Mouse (Mus musculus): ENCODE results near the gene Adora3. TPM values are rescaled to one million over a fixed set of nuclear protein-coding genes. Genes with fewer than 3 reads are reported as not detected.

Gene Adora3
- total RNA-seq, 2 experiments from 2014 or later = not detected

DNA sequence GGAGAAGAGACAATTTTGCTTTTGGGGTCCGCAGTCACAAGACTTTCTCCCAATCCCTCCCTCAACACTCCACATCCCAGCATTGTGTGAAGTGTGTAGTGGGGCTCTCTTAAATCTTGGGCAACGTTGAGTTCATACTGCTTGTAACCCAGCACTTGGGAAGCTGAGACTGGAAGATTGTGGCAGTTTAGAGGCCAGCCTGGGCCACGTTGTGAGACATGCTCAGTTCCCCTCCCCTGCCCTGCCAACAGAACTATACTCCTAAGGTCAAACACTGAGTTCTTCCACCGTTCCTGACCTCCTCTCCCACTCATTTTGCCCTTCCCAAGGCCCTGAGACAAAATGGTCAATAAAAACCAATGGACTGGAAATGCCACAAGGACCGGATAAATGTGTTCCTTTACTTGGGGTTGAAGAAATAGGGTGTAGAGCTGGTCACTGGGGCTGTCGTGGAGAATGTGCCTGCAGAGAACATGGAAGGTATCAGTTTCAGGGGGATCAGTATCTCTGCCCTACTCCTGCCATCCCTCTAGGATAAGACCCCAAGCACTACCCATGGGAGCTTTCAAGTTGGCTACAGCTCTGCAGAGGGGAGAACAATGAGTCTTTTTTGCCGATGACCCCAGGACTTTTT lies 57.0 kb downstream of the Adora3 start:
- ATAC-seq (replicated peaks; ENCODE audit: low FRiP score, poor library complexity, severe bottlenecking) = no peak

DNA sequence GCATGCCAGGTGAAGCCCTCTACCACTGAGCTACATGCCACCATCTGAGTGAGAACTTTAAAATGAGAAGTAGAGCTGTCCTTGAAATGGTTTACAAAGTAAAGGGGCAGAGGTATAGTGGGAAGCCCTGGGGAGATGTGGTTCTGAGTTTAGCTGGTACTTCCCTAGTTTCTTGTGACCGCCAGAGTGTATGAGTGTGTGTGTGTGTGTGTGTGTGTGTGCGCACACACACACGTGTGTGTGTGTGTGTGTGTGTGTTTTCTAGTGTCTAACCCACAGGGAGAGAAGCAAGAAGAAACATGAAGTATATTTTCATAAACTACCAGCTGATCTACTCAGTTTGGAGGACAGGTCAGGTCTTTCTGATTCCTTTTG lies 57.5 kb downstream of the Adora3 start:
- ATAC-seq (replicated peaks; ENCODE audit: low FRiP score, poor library complexity, severe bottlenecking) = no peak

DNA sequence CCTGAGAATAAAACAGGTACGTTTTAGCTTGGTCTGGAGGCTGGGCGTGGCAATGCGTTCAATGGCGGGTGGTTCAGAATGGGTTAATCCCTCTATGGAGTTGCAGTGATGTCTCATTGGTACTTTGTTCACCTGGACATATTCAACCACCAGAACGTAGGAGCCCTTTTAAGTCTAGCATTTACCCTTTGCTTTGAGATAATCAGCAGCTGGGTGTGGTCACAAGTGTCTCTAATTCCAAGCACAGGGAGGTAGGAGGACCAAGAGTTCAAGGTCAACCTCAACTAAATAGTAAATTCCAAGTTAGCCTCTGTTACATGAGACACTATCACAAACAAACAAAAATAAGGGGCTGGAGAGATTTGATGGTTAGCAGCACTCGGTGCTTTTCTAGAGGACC lies 58.1 kb downstream of the Adora3 start:
- ATAC-seq (replicated peaks; ENCODE audit: low FRiP score, poor library complexity, severe bottlenecking) = no peak

GRCm38 (mm10) chr3:105929821-105930220 lies 59.2 kb downstream of the Adora3 start:
- no peak for ATAC-seq (replicated peaks; ENCODE audit: low FRiP score, poor library complexity, severe bottlenecking)

- ATAC-seq (replicated peaks; ENCODE audit: low FRiP score, poor library complexity, severe bottlenecking) = no peak
These were observed 60.4 kb downstream of the Adora3 start for GRCm38 (mm10) chr3:105931095-105931494.

DNA sequence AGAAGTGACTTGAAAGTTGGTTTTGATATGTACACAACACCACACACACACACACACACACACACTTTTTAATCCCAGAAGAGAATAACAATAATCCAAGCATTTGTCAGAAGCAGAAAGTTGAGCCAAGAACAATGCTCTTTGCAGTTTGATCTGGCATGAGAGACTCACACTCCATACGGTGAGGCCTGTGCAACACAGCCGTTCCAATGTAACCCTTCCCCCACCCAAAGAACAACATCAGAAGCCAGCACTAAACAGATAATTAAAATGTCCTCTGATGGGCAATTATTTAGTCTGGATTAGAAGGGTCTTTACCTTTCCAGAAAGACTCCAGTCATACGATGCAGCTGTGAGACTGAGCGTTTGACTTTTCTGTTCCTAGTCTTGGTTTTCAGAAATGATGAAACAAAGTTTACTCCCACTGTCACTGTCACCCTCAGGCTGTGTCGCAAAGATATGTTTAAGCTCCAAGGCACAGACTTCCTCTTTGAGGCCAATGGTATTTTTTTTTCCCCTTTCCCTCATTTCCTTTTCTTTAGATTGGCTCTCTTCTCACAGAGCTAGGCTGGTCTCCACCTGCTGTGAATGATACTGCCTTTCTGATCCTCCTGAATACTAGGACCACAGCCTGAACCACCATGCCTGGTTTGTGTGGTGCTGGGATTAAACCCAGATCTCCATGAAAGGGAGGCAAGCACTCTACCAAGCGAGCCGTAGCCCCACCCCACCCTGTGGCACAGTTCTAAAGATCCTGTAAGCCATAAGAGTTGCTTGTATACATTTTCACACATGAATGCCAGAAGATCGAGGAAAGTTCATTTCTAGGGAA lies 61.8 kb downstream of the Adora3 start, which contains the start of gene I830077J02Rik:
Gene I830077J02Rik, minus strand, starts transcription at position 425 of the 832 bp plus-strand sequence.
- ATAC-seq (replicated peaks; ENCODE audit: low FRiP score, poor library complexity, severe bottlenecking) = no peak

GRCm38 (mm10) chr3:105933926-105934325 lies 63.3 kb downstream of the Adora3 start:
- no peak for ATAC-seq (replicated peaks; ENCODE audit: low FRiP score, poor library complexity, severe bottlenecking)

GRCm38 (mm10) chr3:105935033-105935432 lies 64.4 kb downstream of the Adora3 start:
- no peak for ATAC-seq (replicated peaks; ENCODE audit: low FRiP score, poor library complexity, severe bottlenecking)

- ATAC-seq (replicated peaks; ENCODE audit: low FRiP score, poor library complexity, severe bottlenecking) = no peak
These were observed 65.5 kb downstream of the Adora3 start for GRCm38 (mm10) chr3:105936111-105936510.

GRCm38 (mm10) chr3:105951348-105951747 lies 80.7 kb downstream of the Adora3 start:
- no peak for ATAC-seq (replicated peaks; ENCODE audit: low FRiP score, poor library complexity, severe bottlenecking)

GRCm38 (mm10) chr3:105957235-105957634 lies 86.6 kb downstream of the Adora3 start:
- no peak for ATAC-seq (replicated peaks; ENCODE audit: low FRiP score, poor library complexity, severe bottlenecking)

- no peak for ATAC-seq (replicated peaks; ENCODE audit: low FRiP score, poor library complexity, severe bottlenecking)
These were observed 87.5 kb downstream of the Adora3 start for GRCm38 (mm10) chr3:105958204-105958603.

Other genes with a start within 250 kb of the Adora3 start
- gene Ddx20, start 183.3 kb upstream of the Adora3 start, total RNA-seq (2015; ENCODE audit: low replicate concordance) = 21.3 and 28.1 TPM in 2 replicates
- gene Ddx20, start 183.3 kb upstream of the Adora3 start, total RNA-seq (2017; ENCODE audit: low replicate concordance) = 25.4 and 33.1 TPM in 2 replicates
- not detected in 2 replicates for gene Inka2, start 166.3 kb upstream of the Adora3 start, total RNA-seq (2015; ENCODE audit: low replicate concordance)
- not detected in 2 replicates for gene Inka2, start 166.3 kb upstream of the Adora3 start, total RNA-seq (2017; ENCODE audit: low replicate concordance)
- gene Rap1a, start 69.5 kb upstream of the Adora3 start, total RNA-seq (2015; ENCODE audit: low replicate concordance) = 157 and 193 TPM in 2 replicates
- 182 and 220 TPM in 2 replicates for gene Rap1a, start 69.5 kb upstream of the Adora3 start, total RNA-seq (2017; ENCODE audit: low replicate concordance)
- not detected in 2 replicates for gene Tmigd3, start within 50 bp of the Adora3 start, total RNA-seq (2015; ENCODE audit: low replicate concordance)
- not detected in 2 replicates for gene Tmigd3, start within 50 bp of the Adora3 start, total RNA-seq (2017; ENCODE audit: low replicate concordance)
- 9.4 and 12.2 TPM in 2 replicates for gene I830077J02Rik, start 61.8 kb downstream of the Adora3 start, total RNA-seq (2015; ENCODE audit: low replicate concordance)
- gene I830077J02Rik, start 61.8 kb downstream of the Adora3 start, total RNA-seq (2017; ENCODE audit: low replicate concordance) = 1.4 and 3.4 TPM in 2 replicates
- 11.5 and 17.6 TPM in 2 replicates for gene Wdr77, start 88.5 kb downstream of the Adora3 start, total RNA-seq (2015; ENCODE audit: low replicate concordance)
- 8.7 and 10.1 TPM in 2 replicates for gene Wdr77, start 88.5 kb downstream of the Adora3 start, total RNA-seq (2017; ENCODE audit: low replicate concordance)
- 263 and 304 TPM in 2 replicates for gene Atp5f1, start 89.2 kb downstream of the Adora3 start, total RNA-seq (2015; ENCODE audit: low replicate concordance)
- gene Atp5f1, start 89.2 kb downstream of the Adora3 start, total RNA-seq (2017; ENCODE audit: low replicate concordance) = 199 and 322 TPM in 2 replicates
- gene Ovgp1, start 102.9 kb downstream of the Adora3 start, total RNA-seq (2015; ENCODE audit: low replicate concordance) = 5.0 and 9.4 TPM in 2 replicates
- 0.30 and 3.9 TPM in 2 replicates for gene Ovgp1, start 102.9 kb downstream of the Adora3 start, total RNA-seq (2017; ENCODE audit: low replicate concordance)
- not detected in 2 replicates for gene Pifo, start 143.8 kb downstream of the Adora3 start, total RNA-seq (2015; ENCODE audit: low replicate concordance)
- gene Pifo, start 143.8 kb downstream of the Adora3 start, total RNA-seq (2017; ENCODE audit: low replicate concordance) = not detected in 2 replicates
- 6.3 TPM in 1 of 2 replicates, not detected in the other for gene Chil5, start 162.0 kb downstream of the Adora3 start, total RNA-seq (2015; ENCODE audit: low replicate concordance)
- 3.5 TPM in 1 of 2 replicates, not detected in the other for gene Chil5, start 162.0 kb downstream of the Adora3 start, total RNA-seq (2017; ENCODE audit: low replicate concordance)
- gene Chia1, start 242.4 kb downstream of the Adora3 start, total RNA-seq (2015; ENCODE audit: low replicate concordance) = not detected in 2 replicates
- not detected in 2 replicates for gene Chia1, start 242.4 kb downstream of the Adora3 start, total RNA-seq (2017; ENCODE audit: low replicate concordance)